Mouse (Mus musculus): Measurements from ENCODE around the gene Gemin5.

The Gemin5 gene

DNA sequence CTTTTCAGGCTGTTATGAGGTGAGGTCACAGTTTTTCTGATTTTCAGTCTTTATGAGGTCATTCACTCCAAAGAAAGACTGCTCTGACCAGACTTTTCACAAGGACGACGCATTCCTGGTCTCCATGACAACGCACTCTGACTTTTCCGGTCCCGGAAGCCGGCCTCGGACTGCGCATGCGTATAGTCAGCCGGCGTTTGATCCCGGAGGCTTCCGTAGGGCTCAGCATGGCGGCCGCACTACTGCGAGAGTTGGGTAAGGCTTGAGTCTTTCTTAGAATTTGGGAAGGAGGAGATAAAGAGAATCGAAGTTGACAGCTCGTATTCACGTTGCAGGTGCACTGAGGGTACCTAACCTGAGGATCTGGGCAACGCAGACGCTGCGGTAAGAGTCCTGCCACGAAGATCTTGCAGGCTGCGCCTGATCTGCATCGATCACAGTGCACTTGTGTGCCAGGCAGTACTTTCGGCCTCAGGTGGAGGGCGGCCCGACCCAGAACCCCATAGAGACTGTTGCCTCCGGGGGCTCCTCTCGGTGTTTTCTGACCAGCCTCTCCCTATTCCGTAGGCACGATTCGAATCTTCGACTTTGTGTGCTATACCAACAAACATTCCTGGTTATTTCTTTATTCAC lies 3.2 kb upstream of the Gemin5 start, which contains the start of gene Mrpl22:
Mrpl22 (plus strand) TSS at position 203 of the 633 bp plus-strand sequence.
- peak; percentile 95 for DNase-seq (ENCODE audit: inconsistent ontology term)

DNA sequence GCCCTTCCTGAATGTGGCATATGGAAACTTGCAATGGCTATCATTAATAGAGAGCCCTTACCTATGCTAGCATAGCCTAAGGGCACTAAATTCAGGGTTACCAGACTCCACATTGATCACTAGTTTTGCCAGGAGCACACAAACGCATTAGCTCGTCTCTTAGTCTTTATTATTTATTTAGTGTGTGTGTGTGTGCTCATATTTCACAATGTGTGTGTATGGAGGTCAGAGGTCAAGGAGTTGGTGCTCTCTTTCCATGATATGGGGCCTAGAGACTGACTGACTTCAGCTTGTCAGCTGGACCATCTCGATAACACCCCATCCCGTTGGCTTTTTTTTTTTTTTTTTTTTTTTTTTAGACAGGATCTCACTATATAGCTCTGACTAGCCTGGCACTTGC lies 1.3 kb upstream of the Gemin5 start:
- DNase-seq (ENCODE audit: inconsistent ontology term): no peak

- no peak for DNase-seq (ENCODE audit: inconsistent ontology term)
Observed at GRCm38 (mm10) chr11:58167822-58168166, 545 bp downstream of the Gemin5 start.

- no peak for DNase-seq (ENCODE audit: inconsistent ontology term)
Observed at GRCm38 (mm10) chr11:58165072-58165471, 3.3 kb downstream of the Gemin5 start.

- DNase-seq (ENCODE audit: inconsistent ontology term): no peak
Observed at GRCm38 (mm10) chr11:58156871-58157270, 11.5 kb downstream of the Gemin5 start.

DNA sequence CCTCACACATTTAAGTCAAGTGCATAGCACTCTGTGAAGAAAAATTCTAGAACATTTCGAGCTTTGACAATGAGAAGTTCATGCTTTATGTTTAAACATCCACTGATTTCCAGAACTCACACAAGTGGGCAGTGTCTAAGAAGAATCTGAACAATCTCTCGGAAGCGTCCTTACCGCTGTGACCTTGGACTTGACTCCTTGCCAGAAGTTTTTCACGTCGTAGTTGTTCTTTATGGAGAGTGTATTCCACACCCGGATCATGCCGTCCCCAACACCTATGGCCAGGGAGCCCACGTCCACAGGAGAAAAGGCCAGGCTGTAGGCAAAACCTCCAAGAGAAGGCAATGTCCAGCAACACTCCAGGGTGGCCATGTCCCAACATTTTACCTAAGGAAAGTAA lies 12.9 kb downstream of the Gemin5 start:
- no peak for DNase-seq (ENCODE audit: inconsistent ontology term)

GRCm38 (mm10) chr11:58146241-58146640 lies 22.1 kb downstream of the Gemin5 start:
- no peak for DNase-seq (ENCODE audit: inconsistent ontology term)

GRCm38 (mm10) chr11:58143704-58144426 lies 24.5 kb downstream of the Gemin5 start:
- no peak for DNase-seq (ENCODE audit: inconsistent ontology term)

GRCm38 (mm10) chr11:58139466-58139865 lies 28.9 kb downstream of the Gemin5 start:
- no peak for DNase-seq (ENCODE audit: inconsistent ontology term)

DNA sequence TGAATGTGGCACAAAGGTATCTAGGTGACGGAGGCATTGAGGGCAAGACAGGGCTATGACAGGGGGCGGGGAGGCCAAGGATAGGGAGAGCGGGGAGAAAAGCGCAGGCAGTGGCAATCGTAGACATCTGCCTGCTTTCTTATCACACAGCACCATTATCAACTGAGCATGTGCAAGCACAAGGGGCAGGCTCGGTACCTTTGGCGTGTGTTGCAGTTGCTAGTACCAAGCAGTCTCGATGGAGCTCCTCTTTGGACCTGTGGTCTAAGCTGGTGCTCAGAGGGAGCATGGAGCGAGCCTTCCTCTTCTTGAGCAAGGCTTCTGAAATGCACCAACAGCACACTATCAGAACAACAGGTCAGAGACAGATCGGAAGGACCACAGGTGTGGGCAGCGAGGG lies 29.5 kb downstream of the Gemin5 start:
- DNase-seq (ENCODE audit: inconsistent ontology term): no peak

DNA sequence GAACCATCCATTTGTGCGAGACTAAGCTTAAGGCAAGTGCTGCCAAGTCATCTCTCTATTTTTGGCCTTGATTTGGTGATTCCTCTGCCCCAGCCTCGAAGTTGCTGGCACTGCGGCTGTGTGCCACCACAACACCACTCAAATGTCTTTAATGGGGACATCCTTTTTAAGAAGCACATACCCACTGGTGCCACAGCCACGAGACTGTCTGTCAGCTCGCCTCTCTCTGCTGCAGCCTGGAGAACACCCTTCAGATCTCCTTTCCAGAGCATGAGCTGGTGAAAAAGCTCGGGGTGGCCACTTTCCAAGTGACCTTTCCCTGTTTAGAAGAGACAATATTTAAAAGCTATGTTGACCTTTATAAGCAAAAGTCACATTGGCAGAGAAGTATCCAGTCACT lies 31.7 kb downstream of the Gemin5 start:
- DNase-seq (ENCODE audit: inconsistent ontology term): no peak

- no peak for DNase-seq (ENCODE audit: inconsistent ontology term)
Observed at GRCm38 (mm10) chr11:58135296-58135695, 33.0 kb downstream of the Gemin5 start.

- no peak for DNase-seq (ENCODE audit: inconsistent ontology term)
Observed at GRCm38 (mm10) chr11:58134869-58135268, 33.5 kb downstream of the Gemin5 start.

GRCm38 (mm10) chr11:58132026-58132425 lies 36.3 kb downstream of the Gemin5 start:
- DNase-seq (ENCODE audit: inconsistent ontology term): no peak

DNA sequence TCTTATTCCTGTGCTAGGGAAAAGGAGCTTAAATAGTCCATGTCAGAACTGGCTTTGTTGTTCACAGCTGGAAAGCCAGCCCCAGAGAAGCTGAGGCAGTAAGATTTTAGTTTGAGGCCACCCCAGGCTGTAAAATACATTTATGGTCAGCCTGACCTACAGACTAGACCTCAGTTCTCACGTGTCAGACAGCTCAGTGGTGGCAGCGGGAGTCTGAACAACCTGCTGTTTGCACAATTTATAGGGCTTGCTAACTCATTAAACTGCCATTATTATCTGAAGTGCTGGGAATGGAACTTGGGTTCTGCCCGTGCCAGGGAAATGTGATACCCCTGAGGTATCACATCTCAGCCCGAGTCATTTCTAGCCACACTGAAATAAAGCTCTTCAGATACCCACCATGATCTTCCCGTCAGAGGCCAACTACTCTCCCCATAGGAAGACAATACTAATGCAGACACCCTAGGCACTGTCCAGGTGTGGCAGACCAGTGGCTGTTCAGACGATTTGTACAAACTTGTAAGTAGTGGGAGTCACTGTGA lies 39.0 kb downstream of the Gemin5 start:
- no peak for DNase-seq (ENCODE audit: inconsistent ontology term)

DNA sequence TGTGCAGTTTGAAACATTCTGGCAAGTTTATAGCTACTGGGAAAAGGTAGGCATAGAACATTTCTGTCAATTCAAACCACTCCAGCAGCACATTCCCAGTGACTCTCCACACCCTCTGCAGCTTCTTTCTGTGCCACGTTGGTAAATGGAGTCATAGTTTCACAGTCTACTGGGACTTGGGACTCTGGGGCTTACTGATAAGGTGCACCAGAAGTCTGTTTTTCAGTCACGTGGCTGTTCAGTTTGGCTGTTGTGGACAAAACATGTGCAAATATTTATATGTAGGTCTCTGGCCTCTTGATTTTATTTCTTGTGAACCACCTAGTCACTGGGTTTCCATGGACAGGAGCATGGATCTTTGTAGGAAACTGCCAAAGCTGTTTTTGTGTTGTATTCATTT lies 40.8 kb downstream of the Gemin5 start:
- DNase-seq (ENCODE audit: inconsistent ontology term): no peak

GRCm38 (mm10) chr11:58126397-58127160 lies 41.8 kb downstream of the Gemin5 start:
- peak; percentile 58 for DNase-seq (ENCODE audit: inconsistent ontology term)

GRCm38 (mm10) chr11:58125021-58125420 lies 43.3 kb downstream of the Gemin5 start:
- no peak for DNase-seq (ENCODE audit: inconsistent ontology term)

DNA sequence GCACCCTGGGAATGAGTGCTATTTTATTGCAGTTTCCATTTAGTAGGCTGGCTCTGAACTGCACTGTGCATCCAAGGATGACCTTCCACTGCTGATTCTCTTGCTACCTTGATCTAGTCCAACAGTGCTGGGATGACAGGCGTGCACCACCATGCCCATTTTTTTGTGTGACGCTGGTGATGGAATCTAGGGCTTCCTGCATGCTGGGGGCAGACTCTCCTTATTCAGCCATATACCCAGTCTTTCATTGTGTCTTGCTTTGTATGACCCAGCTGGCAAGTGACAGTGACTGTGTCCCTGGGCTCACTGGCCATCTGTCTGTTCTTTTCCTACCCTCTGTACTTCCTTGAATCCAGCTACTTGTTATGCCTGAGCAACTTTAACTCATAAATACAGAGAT lies 44.6 kb downstream of the Gemin5 start:
- no peak for DNase-seq (ENCODE audit: inconsistent ontology term)

DNA sequence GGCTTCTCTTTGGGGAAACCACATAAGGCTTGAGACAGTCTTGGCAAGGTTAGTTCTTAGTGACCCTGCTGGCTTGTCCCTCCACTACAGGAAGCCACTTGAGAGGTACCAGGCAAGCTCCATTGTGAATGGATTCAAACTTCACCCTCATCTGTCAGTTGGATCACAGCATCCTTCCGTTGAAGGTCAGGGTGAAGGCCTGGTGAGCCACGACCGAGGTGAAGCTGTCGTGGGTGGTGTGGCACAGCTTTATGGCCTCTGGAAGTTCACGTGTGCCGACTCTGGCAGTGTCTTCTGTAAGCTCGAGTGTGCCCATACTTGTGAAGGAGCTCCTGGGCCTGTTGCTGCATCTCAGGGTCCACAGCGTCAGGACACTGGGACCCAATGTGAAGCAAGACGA lies 47.0 kb downstream of the Gemin5 start:
- DNase-seq (ENCODE audit: inconsistent ontology term): no peak

DNA sequence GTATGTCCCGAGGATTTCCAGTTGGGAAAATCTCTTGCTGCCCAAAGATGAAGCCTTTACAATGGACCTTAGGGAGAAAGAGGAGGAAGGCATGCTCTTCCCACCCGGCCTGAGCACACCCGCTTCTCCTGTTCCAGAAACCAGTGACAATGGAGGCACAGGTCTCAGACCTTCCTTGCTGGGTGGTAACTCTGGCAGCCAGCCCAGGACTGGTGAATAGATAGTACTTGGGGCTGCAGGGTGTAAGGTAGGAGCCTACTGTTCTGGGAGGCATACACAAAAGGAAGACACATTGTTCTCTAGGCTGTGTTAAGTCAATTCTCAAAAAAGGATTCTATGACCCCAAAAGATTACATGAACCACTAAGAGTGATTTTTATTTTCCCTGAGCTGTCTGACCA lies 47.7 kb downstream of the Gemin5 start:
- DNase-seq (ENCODE audit: inconsistent ontology term): no peak

DNA sequence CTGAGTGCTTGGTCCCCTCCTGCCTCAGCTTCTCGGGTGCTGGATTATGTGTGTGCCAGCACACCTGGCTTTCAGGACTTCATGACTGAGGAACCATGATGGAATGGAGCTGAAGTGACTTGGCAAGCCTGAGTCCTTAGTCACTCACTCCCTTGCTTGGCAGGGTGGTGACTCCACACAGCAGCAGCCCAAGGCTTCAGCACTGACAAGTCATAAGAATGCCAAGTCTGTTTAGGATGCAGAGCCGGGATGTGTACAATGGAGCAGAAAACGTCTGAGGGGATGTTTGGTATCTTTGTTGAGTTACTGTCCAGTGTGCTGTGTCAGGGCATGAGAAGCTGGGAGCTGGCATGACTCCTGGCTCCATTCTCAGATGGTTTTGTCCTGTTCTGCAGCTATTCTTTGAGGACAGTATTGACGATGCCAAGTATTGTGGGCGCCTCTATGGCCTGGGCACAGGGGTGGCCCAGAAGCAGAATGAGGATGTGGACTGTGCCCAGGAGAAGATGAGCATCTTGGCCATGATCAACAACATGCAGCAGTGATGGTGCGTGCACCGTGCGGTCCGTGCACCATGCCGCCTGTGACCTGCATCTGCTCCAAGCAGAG lies 51.2 kb downstream of the Gemin5 start:
- peak; percentile 86 for DNase-seq (ENCODE audit: inconsistent ontology term)

All from Muller cell, postnatal 12 days (primary cell).